Mouse (Mus musculus) kidney, adult 2 months (tissue): Measurements from ENCODE around the gene Atg10. TPM values are rescaled to one million over a fixed set of nuclear protein-coding genes. Genes with fewer than 3 reads are reported as not detected.

Experiments
- DNase-seq: peaks from one replicate; pipeline ENCODE4 v3.0.0; 2021
- H3K27ac ChIP-seq: fragments of 200-500 bp; 2 replicates; pipeline ENCODE4 v1.5.1; 2012; ENCODE audit warnings: low read depth, low read length, control low read depth, inconsistent platforms; ENCODE audit not compliant: insufficient read depth
- H3K27me3 ChIP-seq: fragments of 200-500 bp; replicated peaks from 2 replicates; pipeline ENCODE4 v1.6.1; 2012; ENCODE audit warnings: mild to moderate bottlenecking, moderate library complexity, low read length, inconsistent platforms; ENCODE audit not compliant: control insufficient read depth, insufficient read depth
- H3K36me3 ChIP-seq: fragments of 200-500 bp; 2 replicates; pipeline ENCODE4 v1.6.1; 2012; ENCODE audit warnings: mild to moderate bottlenecking, moderate library complexity, low read length, inconsistent platforms; ENCODE audit not compliant: control insufficient read depth, insufficient read depth
- H3K4me1 ChIP-seq: fragments of 200-500 bp; 2 replicates; pipeline ENCODE4 v1.6.1; 2011; ENCODE audit warnings: low read length; ENCODE audit not compliant: control insufficient read depth, insufficient read depth
- H3K4me3 ChIP-seq: fragments of 200-500 bp; 2 replicates; pipeline ENCODE4 v1.5.1; 2011; ENCODE audit warnings: mild to moderate bottlenecking, low read depth, low read length, control low read depth; ENCODE audit not compliant: insufficient read depth
- CTCF ChIP-seq: fragments of 200-500 bp; conservative IDR thresholded peaks from 2 replicates; pipeline ENCODE4 v1.5.1; 2011; ENCODE audit warnings: low read depth, mild to moderate bottlenecking, control low read depth, low read length, moderate library complexity, mixed read lengths; ENCODE audit not compliant: insufficient read depth, insufficient read length
- POLR2A ChIP-seq: fragments of 200-500 bp; IDR thresholded peaks from one replicate; pipeline ENCODE4 v1.6.1; 2011; ENCODE audit warnings: low read depth, low read length, control low read depth
- WGBS: fragments of 180-500 bp; shearing (Covaris S2); methylation state at CpG from one replicate; pipeline ENCODE4 v1.1.7; 2018; 5-methylcytosine and 5-hydroxymethylcytosine counted together
- polyA plus RNA-seq: library from polyadenylated mRNA; depleted of rRNA; stranded (reverse); fragments of >200 nt; gene quantifications from 2 replicates; pipeline ENCODE4 v1.2.3, GENCODE M21; 2012

The Atg10 gene
- polyA plus RNA-seq, 1 experiment: 7.8 TPM

- no peaks in the 10 kb centered on the region for H3K27me3 ChIP-seq
- WGBS: 93% methylated on average over 1 of the region's 1 CpGs
- no peaks in the 10 kb centered on the region for H3K4me1 ChIP-seq
- H3K36me3 ChIP-seq: no peaks in the 10 kb centered on the region
- H3K4me3 ChIP-seq: no peak overlapping the region
- H3K27ac ChIP-seq: no peak overlapping the region
- TF ChIP-seq CTCF: no peak
- no peak for TF ChIP-seq POLR2A
- no peak for DNase-seq
Observed at GRCm38 (mm10) chr13:91041236-91041635, 182.5 kb downstream of the Atg10 start.

GRCm38 (mm10) chr13:91040421-91040820 lies 183.3 kb downstream of the Atg10 start:
- H3K4me3 ChIP-seq: no peak overlapping the region
- DNase-seq: no peak
- no peak for TF ChIP-seq POLR2A
- TF ChIP-seq CTCF: no peak

GRCm38 (mm10) chr13:91039201-91039807 lies 184.5 kb downstream of the Atg10 start:
- peak; percentile 56 for DNase-seq
- no peaks in the 10 kb centered on the region for H3K4me1 ChIP-seq
- WGBS: 36% methylated on average over 11 of the region's 11 CpGs
- H3K36me3 ChIP-seq: no peaks in the 10 kb centered on the region
- no peak overlapping the region; the same call in 1 of the 2 replicates for H3K4me3 ChIP-seq
- H3K27me3 ChIP-seq: no peaks in the 10 kb centered on the region
- TF ChIP-seq POLR2A (no peak), CTCF (no peak; the same call in 1 of the 2 replicates)
- H3K27ac ChIP-seq: no peak overlapping the region

More at GRCm38 (mm10) chr13:91040421-91040820, 183.3 kb downstream of the Atg10 start:
- Histone ChIP-seq H3K36me3 (no peaks in the 10 kb centered on the region), H3K4me1 (no peaks in the 10 kb centered on the region), H3K27ac (no peak overlapping the region), H3K27me3 (no peaks in the 10 kb centered on the region)

GRCm38 (mm10) chr13:91038636-91039035 lies 185.1 kb downstream of the Atg10 start:
- Histone ChIP-seq H3K36me3 (no peaks in the 10 kb centered on the region), H3K4me3 (no peak overlapping the region), H3K27ac (no peak overlapping the region), H3K27me3 (no peaks in the 10 kb centered on the region), H3K4me1 (no peaks in the 10 kb centered on the region)
- TF ChIP-seq POLR2A (no peak), CTCF (no peak)
- WGBS: 63% methylated on average over 5 of the region's 5 CpGs
- DNase-seq: no peak

- TF ChIP-seq POLR2A: no peak
- TF ChIP-seq CTCF: no peak
- 90% methylated on average over 3 of the region's 3 CpGs for WGBS
- H3K27ac ChIP-seq: no peak overlapping the region
Observed at GRCm38 (mm10) chr13:91038034-91038433, 185.7 kb downstream of the Atg10 start.

GRCm38 (mm10) chr13:91037405-91037804 lies 186.4 kb downstream of the Atg10 start:
- Histone ChIP-seq H3K27ac (no peak overlapping the region), H3K4me3 (no peak overlapping the region), H3K4me1 (no peaks in the 10 kb centered on the region), H3K27me3 (no peaks in the 10 kb centered on the region), H3K36me3 (no peaks in the 10 kb centered on the region)
- 95% methylated on average over 6 of the region's 6 CpGs for WGBS
- DNase-seq: no peak
- TF ChIP-seq POLR2A: no peak
- TF ChIP-seq CTCF: no peak

More at GRCm38 (mm10) chr13:91038034-91038433, 185.7 kb downstream of the Atg10 start:
- no peaks in the 10 kb centered on the region for H3K36me3 ChIP-seq
- no peaks in the 10 kb centered on the region for H3K27me3 ChIP-seq
- no peak overlapping the region for H3K4me3 ChIP-seq
- DNase-seq: no peak
- no peaks in the 10 kb centered on the region for H3K4me1 ChIP-seq

GRCm38 (mm10) chr13:91031836-91032235 lies 191.9 kb downstream of the Atg10 start:
- TF ChIP-seq CTCF (no peak), POLR2A (no peak)
- H3K4me1 ChIP-seq: no peaks in the 10 kb centered on the region
- no peaks in the 10 kb centered on the region for H3K36me3 ChIP-seq
- H3K27ac ChIP-seq: no peak overlapping the region
- no peak for DNase-seq
- no peak overlapping the region for H3K4me3 ChIP-seq
- H3K27me3 ChIP-seq: no peaks in the 10 kb centered on the region
- 67% methylated on average over 2 of the region's 2 CpGs for WGBS
